Mouse (Mus musculus) CH12F3 (cell line): Measurements from ENCODE around the gene Gli2.

ENCODE experiments used
- in situ Hi-C: fragments of 300-500 bp; cut with MboI; formaldehyde crosslinking; loops from 2 replicates; pipeline ENCODE4 v1.14.3; 2020; ENCODE audit warnings: low sequenced_read_pairs

Gli2 gene

GRCm38 (mm10) chr1:119053402-119053841 lies at the start of gene Gli2:
Gene Gli2, minus strand, starts transcription at chr1:119053619.
- in situ Hi-C loops, result no loop called here

GRCm38 (mm10) chr1:119097921-119098521 lies 44.6 kb upstream of the Gli2 start:
- in situ Hi-C loops, result no loop called here

- in situ Hi-C loops, result no loop called here
Observed at GRCm38 (mm10) chr1:119093739-119094138, 40.3 kb upstream of the Gli2 start.

GRCm38 (mm10) chr1:119089887-119090620 lies 36.6 kb upstream of the Gli2 start:
- in situ Hi-C loops, result no loop called here

DNA sequence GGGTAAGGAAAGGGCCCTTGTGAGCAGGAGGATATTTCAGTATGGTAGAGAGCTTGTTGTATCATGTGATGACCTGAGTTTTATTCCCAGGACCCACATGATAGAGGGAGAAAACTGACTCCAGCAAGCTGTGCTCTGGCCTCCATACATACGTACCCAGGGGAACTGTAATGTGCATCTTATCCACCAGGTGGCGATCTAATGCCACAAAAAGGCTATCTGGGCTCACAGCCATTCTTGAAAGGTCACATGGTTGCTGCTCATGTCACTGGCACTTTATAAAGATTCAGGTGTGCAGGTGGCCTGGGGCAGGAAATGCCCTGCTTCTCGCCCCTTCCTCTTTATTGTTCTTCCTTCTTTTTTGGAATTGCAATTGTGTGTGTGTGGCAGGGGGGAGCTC lies 34.1 kb upstream of the Gli2 start:
- in situ Hi-C loops, result no loop called here

- in situ Hi-C loops, result no loop called here
Observed at GRCm38 (mm10) chr1:119085771-119086170, 32.4 kb upstream of the Gli2 start.

- in situ Hi-C loops, result no loop called here
Observed at GRCm38 (mm10) chr1:119083468-119083921, 30.1 kb upstream of the Gli2 start.

DNA sequence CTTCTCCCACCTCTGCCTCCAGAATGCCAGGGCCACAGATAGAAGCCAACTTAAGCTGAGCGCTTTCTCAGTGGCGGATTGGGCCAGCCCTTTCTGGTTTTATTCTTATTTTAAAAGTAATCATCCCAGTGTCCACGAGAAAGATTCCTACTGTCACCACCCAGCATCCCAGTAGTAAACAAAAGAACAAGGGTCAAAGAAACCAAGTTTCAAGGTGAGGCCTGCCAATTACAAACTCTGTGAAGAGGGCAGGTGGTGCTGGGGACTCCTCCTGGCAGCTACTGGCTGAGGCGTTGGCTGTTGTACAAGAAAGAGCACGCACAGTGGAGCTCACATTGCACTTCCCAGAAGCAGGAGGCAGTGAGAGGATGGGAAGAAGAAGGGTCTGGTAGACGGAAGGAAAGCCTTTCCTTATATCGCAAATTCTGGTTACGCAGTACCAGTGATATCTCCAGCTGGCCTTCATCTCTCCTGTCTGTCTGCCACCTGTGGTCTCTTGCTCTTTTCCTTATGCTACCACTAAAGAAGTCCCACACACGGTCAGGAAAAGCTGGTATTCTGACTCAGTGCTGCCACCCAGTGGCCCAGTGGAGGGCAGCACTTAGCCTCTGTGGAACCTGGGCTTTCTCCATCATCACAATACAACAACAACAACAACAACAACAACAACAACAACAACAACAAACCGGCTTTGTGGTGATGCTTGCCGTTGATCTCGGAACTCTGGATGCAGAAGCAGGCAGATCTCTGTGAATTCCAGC lies 29.0 kb upstream of the Gli2 start:
- in situ Hi-C loops, result no loop called here

DNA sequence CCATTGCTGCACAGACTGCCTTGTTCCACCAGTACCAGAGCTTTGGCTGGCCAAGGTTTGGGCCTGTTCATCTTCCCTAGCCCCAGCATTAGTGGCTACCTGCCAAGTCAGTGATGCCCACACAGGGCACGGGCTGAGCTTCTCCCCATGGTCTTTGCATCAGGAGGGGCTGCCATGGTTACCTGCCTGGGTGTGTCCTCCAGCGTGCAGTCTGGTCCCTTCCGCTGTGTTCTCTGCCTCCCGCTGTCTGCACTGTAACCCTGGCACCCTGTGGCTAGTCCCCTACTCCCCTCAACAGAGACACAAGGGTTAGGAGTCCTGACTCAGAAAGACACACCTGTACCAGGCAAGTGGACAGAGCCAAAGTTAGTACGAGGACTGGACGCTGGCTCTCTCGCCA lies 24.5 kb upstream of the Gli2 start:
- in situ Hi-C loops, result no loop called here

DNA sequence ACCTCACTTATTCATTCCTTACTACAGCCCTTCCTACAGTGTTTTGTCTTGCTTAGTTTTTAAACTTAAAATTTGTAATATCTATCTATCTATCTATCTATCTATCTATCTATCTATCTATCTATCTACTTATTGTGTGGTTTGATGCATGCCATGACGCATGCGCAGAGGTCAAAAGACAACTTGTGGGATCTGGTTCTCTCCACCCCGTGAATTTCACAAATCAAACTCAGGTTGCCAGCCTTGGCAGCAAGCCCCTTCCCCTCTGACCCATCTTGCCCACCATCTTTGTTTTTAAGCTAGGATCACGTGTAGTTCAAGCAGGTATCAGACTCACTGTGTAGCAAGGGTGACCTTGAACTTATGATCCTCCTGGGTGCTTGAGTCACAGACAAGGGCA lies 22.9 kb upstream of the Gli2 start:
- in situ Hi-C loops, result no loop called here

GRCm38 (mm10) chr1:119075916-119076315 lies 22.5 kb upstream of the Gli2 start:
- in situ Hi-C loops, result no loop called here

- in situ Hi-C loops, result no loop called here
Observed at GRCm38 (mm10) chr1:119075500-119075899, 22.1 kb upstream of the Gli2 start.

- in situ Hi-C loops, result no loop called here
Observed at GRCm38 (mm10) chr1:119074910-119075309, 21.5 kb upstream of the Gli2 start.

- in situ Hi-C loops, result no loop called here
Observed at GRCm38 (mm10) chr1:119073876-119074275, 20.5 kb upstream of the Gli2 start.

DNA sequence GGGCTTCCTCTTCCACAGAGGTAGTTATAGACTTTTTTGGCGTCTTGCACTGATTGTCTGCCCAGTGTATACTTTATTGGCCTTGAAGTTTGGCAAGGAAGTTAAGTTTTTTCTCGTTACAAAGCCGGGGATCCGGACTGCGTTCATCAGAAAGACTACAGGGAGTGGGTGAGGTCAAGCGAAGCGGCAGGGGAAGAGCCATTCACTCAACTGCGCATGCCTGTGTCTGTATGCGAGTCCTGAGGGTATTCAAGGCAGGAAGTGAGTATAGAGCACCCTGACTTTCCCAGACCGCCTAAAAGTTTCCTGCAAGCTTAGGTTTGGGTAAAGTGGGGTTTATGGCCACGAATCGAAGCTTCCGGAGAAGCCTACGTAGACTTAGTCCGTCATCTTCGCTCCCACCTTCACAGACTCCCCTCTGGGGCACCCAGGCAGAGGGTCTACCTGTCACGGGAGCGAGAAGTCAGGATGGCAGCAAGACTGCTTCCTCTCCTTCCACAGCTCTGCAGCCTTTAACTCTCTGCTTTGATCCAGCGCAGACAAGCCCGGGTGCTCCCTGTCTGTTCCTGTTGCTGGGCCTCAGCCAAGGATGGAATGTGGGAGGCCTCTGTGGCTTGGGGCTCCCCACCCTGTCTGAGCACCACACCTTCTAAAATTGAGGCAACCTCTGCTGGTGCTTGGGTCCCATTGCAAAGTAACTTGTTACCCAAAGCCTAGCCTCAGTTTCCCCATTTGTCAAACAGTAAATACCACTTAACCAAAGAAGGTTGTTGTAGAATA lies 11.7 kb upstream of the Gli2 start:
- in situ Hi-C loops, result no loop called here

GRCm38 (mm10) chr1:119056491-119056890 lies 3.1 kb upstream of the Gli2 start:
- in situ Hi-C loops, result no loop called here

DNA sequence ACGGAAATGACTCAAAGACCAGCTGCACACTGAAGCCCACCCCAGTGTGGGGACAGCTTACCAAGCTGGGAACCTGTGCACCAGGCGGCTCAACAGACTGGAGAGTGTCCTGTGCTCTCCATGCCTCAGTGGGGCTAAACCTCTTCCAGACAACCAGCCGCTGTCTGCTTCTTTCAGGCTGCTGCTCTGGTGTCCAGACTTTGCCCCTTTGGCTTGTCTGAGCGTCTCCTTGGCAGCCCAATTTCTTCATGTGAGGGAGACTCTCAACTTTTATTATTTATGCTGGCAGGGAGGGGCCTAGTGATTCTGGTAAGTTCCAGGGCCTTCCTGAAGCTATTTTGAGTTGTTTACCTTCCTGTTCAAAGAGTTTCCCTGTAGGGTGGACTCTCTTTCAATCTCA lies 2.4 kb upstream of the Gli2 start:
- in situ Hi-C loops, result no loop called here

DNA sequence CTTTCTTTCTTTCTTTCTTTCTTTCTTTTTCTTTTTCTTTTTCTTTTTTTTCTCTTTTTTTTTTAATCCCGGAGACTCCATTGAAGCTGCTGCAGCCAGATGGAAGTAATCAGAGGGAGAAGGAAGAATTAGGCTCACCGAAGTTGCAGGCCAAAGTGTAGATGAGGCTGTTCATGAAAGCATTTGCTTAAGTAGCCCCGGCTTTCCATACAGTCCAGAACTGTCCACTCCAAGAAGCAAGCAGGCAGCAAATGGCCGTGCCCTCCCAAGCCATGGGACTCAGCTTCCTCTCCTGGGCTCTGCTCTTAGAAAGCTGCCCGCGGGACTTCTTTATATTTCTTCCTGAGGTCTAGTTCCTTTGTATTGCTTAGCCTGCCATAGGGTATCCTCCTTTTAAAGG lies 1.0 kb upstream of the Gli2 start:
- in situ Hi-C loops, result no loop called here

GRCm38 (mm10) chr1:119053872-119054354 lies 494 bp upstream of the Gli2 start:
- in situ Hi-C loops, result no loop called here

DNA sequence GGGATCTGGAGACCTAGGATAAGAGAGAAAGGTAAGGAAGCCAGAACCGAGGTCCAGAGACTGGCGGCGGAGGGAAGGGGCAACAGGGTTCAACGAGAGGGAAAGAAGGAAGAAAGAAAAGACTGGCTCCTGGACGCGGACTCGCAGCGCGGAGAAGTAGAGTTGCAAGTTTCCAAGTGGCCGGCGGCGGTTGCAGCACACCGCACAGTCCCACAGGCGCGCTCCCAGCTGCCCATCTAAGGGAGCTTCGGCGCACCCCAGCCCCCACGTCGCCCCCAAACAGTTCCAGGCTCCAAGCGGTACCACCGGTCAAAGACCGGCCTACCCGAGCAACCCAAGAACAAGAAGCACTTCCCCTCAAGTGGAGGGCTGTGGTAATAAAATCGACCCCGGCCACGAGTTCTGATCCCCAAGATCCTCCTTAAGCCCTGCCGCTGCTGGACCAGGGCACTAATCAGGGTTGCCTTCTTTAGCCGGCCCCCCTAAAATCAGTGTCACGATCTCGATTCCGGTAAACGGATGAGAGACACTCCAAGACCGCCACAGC lies 715 bp downstream of the Gli2 start:
- in situ Hi-C loops, result no loop called here
